Mouse (Mus musculus) adrenal gland, postnatal 14 days (tissue): ENCODE measurements around the gene Slc34a3. TPM values are rescaled to one million over a fixed set of nuclear protein-coding genes. Genes with fewer than 3 reads are reported as not detected.

Experiments used
- DNase-seq: peaks from one replicate; pipeline ENCODE4 v3.0.0; 2021; ENCODE audit warnings: mixed read lengths
- total RNA-seq: library from RNA; stranded (reverse); gene quantifications from 2 replicates; pipeline ENCODE4 v1.2.3, GENCODE M21; 2021

Slc34a3 gene
- total RNA-seq, 1 experiment from 2014 or later: not detected

- DNase-seq: peak; percentile 98
These were observed 9.1 kb downstream of the Slc34a3 start for GRCm38 (mm10) chr2:25224766-25225752.

- no peak for DNase-seq
These were observed 9.7 kb downstream of the Slc34a3 start, which contains the start of gene Tubb4b for GRCm38 (mm10) chr2:25224492-25224765. Gene Tubb4b, minus strand, starts transcription at chr2:25224702.

- DNase-seq: peak; percentile 95
These were observed 10.3 kb downstream of the Slc34a3 start for GRCm38 (mm10) chr2:25223681-25224491.

GRCm38 (mm10) chr2:25221331-25221772, 12.8 kb downstream of the Slc34a3 start:
- DNase-seq: no peak

GRCm38 (mm10) chr2:25218445-25218844, 15.7 kb downstream of the Slc34a3 start, which contains the start of gene Fam166a:
Gene Fam166a, plus strand, starts transcription at chr2:25218745.
- no peak for DNase-seq

GRCm38 (mm10) chr2:25217666-25218065, 16.5 kb downstream of the Slc34a3 start:
- DNase-seq: no peak

- DNase-seq: no peak
These were observed 19.7 kb downstream of the Slc34a3 start, which contains the start of gene Stpg3 for GRCm38 (mm10) chr2:25214444-25214843. Gene Stpg3, minus strand, starts transcription at chr2:25214637.

- no peak for DNase-seq
These were observed 20.8 kb downstream of the Slc34a3 start for GRCm38 (mm10) chr2:25213266-25213865.

- peak; percentile 96 for DNase-seq
These were observed 23.0 kb downstream of the Slc34a3 start, which contains the start of gene Nelfb for GRCm38 (mm10) chr2:25211121-25211670. Gene Nelfb, minus strand, starts transcription at chr2:25211489.

GRCm38 (mm10) chr2:25210686-25211085, 23.5 kb downstream of the Slc34a3 start:
- DNase-seq: no peak

- no peak for DNase-seq
These were observed 26.6 kb downstream of the Slc34a3 start for GRCm38 (mm10) chr2:25207593-25207992.

- DNase-seq: peak; percentile 39
These were observed 30.4 kb downstream of the Slc34a3 start for GRCm38 (mm10) chr2:25203631-25204214.

- no peak for DNase-seq
These were observed 33.5 kb downstream of the Slc34a3 start for GRCm38 (mm10) chr2:25200631-25201030.

- DNase-seq: no peak
These were observed 36.2 kb downstream of the Slc34a3 start for GRCm38 (mm10) chr2:25197946-25198345.

GRCm38 (mm10) chr2:25197191-25197590, 37.0 kb downstream of the Slc34a3 start:
- peak; percentile 44 for DNase-seq

- DNase-seq: peak; percentile 92
These were observed 37.8 kb downstream of the Slc34a3 start, which contains the start of gene Tor4a for GRCm38 (mm10) chr2:25196172-25196954. Gene Tor4a, minus strand, starts transcription at chr2:25196886.

GRCm38 (mm10) chr2:25195211-25196156, 38.7 kb downstream of the Slc34a3 start:
- peak; percentile 87 for DNase-seq

- DNase-seq: no peak
These were observed 39.5 kb downstream of the Slc34a3 start for GRCm38 (mm10) chr2:25194486-25195171.

GRCm38 (mm10) chr2:25194006-25194405, 40.2 kb downstream of the Slc34a3 start:
- DNase-seq: no peak
